In the genomic region with DNA sequence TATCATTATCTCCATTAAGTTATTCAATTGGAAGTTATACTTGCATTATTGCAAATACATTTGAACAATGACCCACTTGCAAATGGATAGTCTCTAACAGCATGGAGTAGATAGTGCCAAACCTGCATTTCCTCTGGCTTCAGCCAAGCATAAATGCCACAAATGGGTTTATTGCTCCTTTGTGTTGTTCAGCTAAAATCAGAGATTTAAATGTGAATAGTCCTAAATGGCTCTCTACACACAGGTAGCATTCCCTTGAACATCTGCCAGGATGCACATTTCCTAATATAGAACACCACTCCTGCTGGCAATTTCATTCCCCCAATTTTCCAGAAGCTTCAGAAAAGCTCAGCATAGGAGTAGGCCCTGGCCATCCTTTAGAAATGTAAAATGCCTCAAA, we compare ENCODE assay signal across 23 mouse cellular contexts.
DNase-seq lines count a peak whose midpoint lies in the region; ATAC-seq lines count a peak whose summit lies in the region.
"Had no signal": no experiment of that assay in that cellular context is flagged by ENCODE, and none has a peak within 500 bp of the region (broad histone marks: within the 10 kb centered on the region; RNA-seq: fewer than 3 reads in every experiment).

No protein-coding gene starts in this region.

- no peaks in the 10 kb centered on the region for H3K27me3 ChIP-seq in neural tube, embryonic 15.5 days (replicated peaks)
- H3K27me3 ChIP-seq: heart, embryonic 13.5 days; midbrain, embryonic 15.5 days had no signal

- H3K4me3 ChIP-seq in neural tube, embryonic 15.5 days (replicated peaks): no peak overlapping the region
- H3K4me3 ChIP-seq: heart, embryonic 13.5 days; midbrain, embryonic 15.5 days; myocyte had no signal

- DNase-seq in cerebellum, postnatal 4 days (ENCODE audit: low spot score in 2 of 2): no peak
- DNase-seq in neural tube, embryonic 10.5 days (ENCODE audit: extremely low spot score, low spot score): no peak
- peak; percentile 87 for DNase-seq in cerebellum, adult 9-10 months
- no peak for DNase-seq in heart, adult 8-10 months (ENCODE audit: low spot score)
- no peak for DNase-seq in ovary, adult 18-20 months (ENCODE audit: low spot score)
- no peak for DNase-seq in adrenal gland, postnatal 4 days (ENCODE audit: low spot score in 2 of 2)
- DNase-seq: adrenal gland, postnatal 10 days; gastrocnemius, postnatal 25 days; heart, adult 18-20 months; heart, postnatal 14 days; kidney, adult 8-10 months; kidney, postnatal 10 days; lung, postnatal 4 days; right cerebral cortex, postnatal 14 days; thymus, adult 2 months; thymus, postnatal 4 days had no signal

- peak; percentile 88 for ATAC-seq in cerebellum, adult (ENCODE audit: insufficient number of reproducible peaks, low FRiP score, low TSS enrichment)
- peak; percentile 38; the same call in 1 of the 2 replicates for ATAC-seq in neural tube, embryonic 15.5 days (ENCODE audit: low FRiP score)
- ATAC-seq: midbrain, embryonic 15.5 days had no signal

- H3K9me3 ChIP-seq in neural tube, embryonic 15.5 days (replicated peaks): no peaks in the 10 kb centered on the region
- H3K9me3 ChIP-seq: heart, embryonic 13.5 days; midbrain, embryonic 15.5 days had no signal

- H3K27ac ChIP-seq in neural tube, embryonic 15.5 days (replicated peaks): no peak overlapping the region
- H3K27ac ChIP-seq: heart, embryonic 13.5 days; hindbrain, embryonic 14.5 days; midbrain, embryonic 15.5 days; stomach, postnatal 0 days had no signal

- H3K4me1 ChIP-seq in neural tube, embryonic 15.5 days: 0 out of 2 replicates have a peak, but pooled peaks cover 4% of the 10 kb centered on the region
- H3K4me1 ChIP-seq: heart, embryonic 13.5 days; midbrain, embryonic 15.5 days had no signal

- H3K9ac ChIP-seq in neural tube, embryonic 15.5 days (replicated peaks): no peak overlapping the region
- H3K9ac ChIP-seq: heart, embryonic 13.5 days; hindbrain, embryonic 14.5 days; midbrain, embryonic 15.5 days had no signal

- no peaks in the 10 kb centered on the region for H3K36me3 ChIP-seq in neural tube, embryonic 15.5 days
- H3K36me3 ChIP-seq: heart, embryonic 13.5 days; midbrain, embryonic 15.5 days had no signal

- H3K4me2 ChIP-seq in neural tube, embryonic 15.5 days: no peak overlapping the region
- H3K4me2 ChIP-seq: heart, embryonic 13.5 days; hindbrain, embryonic 14.5 days; midbrain, embryonic 15.5 days had no signal
